11 mouse cellular contexts compared by ENCODE assay signal in the genomic region with DNA sequence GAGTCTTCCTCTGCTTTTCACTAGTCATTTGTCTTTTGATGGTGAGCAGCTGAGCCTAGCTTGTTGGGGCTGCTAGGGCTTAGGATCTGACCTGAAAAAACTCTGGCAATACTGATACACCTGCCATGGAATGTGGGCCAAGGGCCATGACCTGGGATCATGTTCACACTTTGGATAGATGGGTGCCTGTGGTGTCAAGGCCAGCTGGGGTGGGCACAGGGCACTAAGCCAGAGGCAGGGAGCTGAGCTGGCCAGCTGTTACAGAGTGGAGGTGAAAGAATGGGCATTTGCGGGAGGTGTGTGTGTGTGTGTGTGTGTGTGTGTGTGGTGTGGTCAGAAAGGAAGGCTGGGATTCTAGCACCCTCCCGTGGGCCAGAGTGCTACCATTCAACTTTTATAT.
DNase-seq lines count a peak whose midpoint lies in the region.
"Had no signal": no experiment of that assay in that cellular context is flagged by ENCODE, and none has a peak within 500 bp of the region (broad histone marks: within the 10 kb centered on the region; RNA-seq: fewer than 3 reads in every experiment).

No protein-coding gene starts in this region.

- peak; percentile 12 to 14 for DNase-seq in heart, postnatal 10 days
- DNase-seq in heart, postnatal 25 days (ENCODE audit: low spot score), result no peak
- peak; percentile 44 for DNase-seq in testis, postnatal 10 days (ENCODE audit: low spot score)
- DNase-seq in testis, postnatal 14 days (ENCODE audit: low spot score), result no peak
- peak; percentile 12 for DNase-seq in gastrocnemius, postnatal 25 days
- no peak for DNase-seq in cerebellum, adult 8-10 months
- DNase-seq: adrenal gland, postnatal 36 days; cerebellum, adult 2 months; embryo, embryonic 11 days; heart, adult 2 months; heart, postnatal 4 days had no signal

- intact Hi-C loops in heart, postnatal 10 days (cut with DNase I), result no loop called here
- intact Hi-C loops in heart, postnatal 25 days (cut with DNase I), result no loop called here

Comparison
In these comparisons a context has a peak if more than half of its experiments do, and no peak if none do; other contexts are left out.
1. DNase-seq: peak in heart, postnatal 10 days (2 of 2), testis, postnatal 10 days (single experiment) and gastrocnemius, postnatal 25 days (single experiment); none in heart, postnatal 25 days (single experiment), testis, postnatal 14 days (single experiment) and cerebellum, adult 8-10 months (single experiment).